Mouse (Mus musculus) ES-Bruce4 (cell line): ENCODE data around the gene Sez6l2.

ENCODE experiments used
- CTCF ChIP-seq: IDR thresholded peaks from one replicate; pipeline ENCODE4 v1.8.1; 2011; ENCODE audit warnings: low read depth, low read length
- EP300 ChIP-seq: IDR thresholded peaks from 2 replicates; pipeline ENCODE4 v1.6.1; 2011; ENCODE audit warnings: low read depth, low read length; ENCODE audit not compliant: insufficient read depth
- POLR2A ChIP-seq: IDR thresholded peaks from one replicate; pipeline ENCODE4 v1.8.1; 2011; ENCODE audit warnings: low read length; ENCODE audit not compliant: insufficient read depth

GRCm38 (mm10) chr7:126981601-126982000, 31.2 kb downstream of the Sez6l2 start:
- TF ChIP-seq CTCF: no peak
- TF ChIP-seq POLR2A: no peak
- TF ChIP-seq EP300: no peak
